Mouse (Mus musculus) urinary bladder, postnatal 10 days (tissue): ENCODE measurements around the gene Cep68.
A peak's percentile ranks its signal among the peaks of the same experiment; 100 is the strongest.

Experiments used
- DNase-seq: peaks from one replicate; pipeline ENCODE4 v3.0.0; 2022; ENCODE audit warnings: low spot score

The Cep68 gene

GRCm38 (mm10) chr11:20249296-20250110, at the start of gene Cep68:
Gene Cep68, minus strand, starts transcription at chr11:20249429.
- peak; percentile 84 for DNase-seq

GRCm38 (mm10) chr11:20284463-20284862, 35.2 kb upstream of the Cep68 start:
- DNase-seq = no peak

GRCm38 (mm10) chr11:20282601-20283219, 33.5 kb upstream of the Cep68 start:
- no peak for DNase-seq

GRCm38 (mm10) chr11:20280982-20281381, 31.8 kb upstream of the Cep68 start:
- no peak for DNase-seq

GRCm38 (mm10) chr11:20278702-20279101, 29.5 kb upstream of the Cep68 start:
- no peak for DNase-seq

GRCm38 (mm10) chr11:20277106-20277505, 27.9 kb upstream of the Cep68 start:
- DNase-seq = no peak

- no peak for DNase-seq
Observed at GRCm38 (mm10) chr11:20275974-20276373, 26.7 kb upstream of the Cep68 start.

- DNase-seq = no peak
Observed at GRCm38 (mm10) chr11:20269885-20270284, 20.7 kb upstream of the Cep68 start.

GRCm38 (mm10) chr11:20262628-20263380, 13.6 kb upstream of the Cep68 start:
- no peak for DNase-seq

GRCm38 (mm10) chr11:20254791-20255190, 5.6 kb upstream of the Cep68 start:
- no peak for DNase-seq

- DNase-seq = no peak
Observed at GRCm38 (mm10) chr11:20253088-20253487, 3.9 kb upstream of the Cep68 start.

GRCm38 (mm10) chr11:20250476-20251178, 1.4 kb upstream of the Cep68 start:
- DNase-seq = no peak

GRCm38 (mm10) chr11:20248840-20249239, 389 bp downstream of the Cep68 start:
- no peak for DNase-seq

- DNase-seq = no peak
Observed at GRCm38 (mm10) chr11:20248277-20248676, 952 bp downstream of the Cep68 start.

- DNase-seq = no peak
Observed at GRCm38 (mm10) chr11:20247146-20247855, 1.9 kb downstream of the Cep68 start.

GRCm38 (mm10) chr11:20246616-20247015, 2.6 kb downstream of the Cep68 start:
- DNase-seq = no peak

GRCm38 (mm10) chr11:20245316-20245715, 3.9 kb downstream of the Cep68 start:
- DNase-seq = no peak

- no peak for DNase-seq
Observed at GRCm38 (mm10) chr11:20244336-20245290, 4.6 kb downstream of the Cep68 start.

- DNase-seq = no peak
Observed at GRCm38 (mm10) chr11:20243214-20243913, 5.9 kb downstream of the Cep68 start.
